Mouse (Mus musculus) 3T3-L1 (cell line): ENCODE measurements around the gene Exoc3.

Experiments
- DNase-seq: peaks from one replicate; pipeline ENCODE4 v3.0.0-alpha.2; 2015; ENCODE audit warnings: low read depth, low spot score

Gene Exoc3

GRCm38 (mm10) chr13:74208317-74208985, at the start of gene Exoc3:
Gene Exoc3, minus strand, starts transcription at chr13:74208732.
- DNase-seq = peak; percentile 90

- DNase-seq = peak; percentile 5
These were observed 38.0 kb upstream of the Exoc3 start for GRCm38 (mm10) chr13:74246494-74246893.

GRCm38 (mm10) chr13:74245899-74246231, 37.3 kb upstream of the Exoc3 start:
- DNase-seq = no peak

- peak; percentile 64 for DNase-seq
These were observed 36.8 kb upstream of the Exoc3 start for GRCm38 (mm10) chr13:74245214-74245898.

GRCm38 (mm10) chr13:74237574-74237973, 29.0 kb upstream of the Exoc3 start:
- no peak for DNase-seq

- no peak for DNase-seq
These were observed 12.1 kb upstream of the Exoc3 start for GRCm38 (mm10) chr13:74220659-74221058.

GRCm38 (mm10) chr13:74218441-74218840, 9.9 kb upstream of the Exoc3 start:
- DNase-seq = no peak

- no peak for DNase-seq
These were observed 434 bp upstream of the Exoc3 start for GRCm38 (mm10) chr13:74208986-74209345.

GRCm38 (mm10) chr13:74196451-74196850, 12.1 kb downstream of the Exoc3 start:
- no peak for DNase-seq

- DNase-seq = peak; percentile 64
These were observed 15.9 kb downstream of the Exoc3 start for GRCm38 (mm10) chr13:74192613-74193012.

GRCm38 (mm10) chr13:74183011-74183695, 25.4 kb downstream of the Exoc3 start:
- DNase-seq = peak; percentile 13

GRCm38 (mm10) chr13:74172036-74172435, 36.5 kb downstream of the Exoc3 start:
- no peak for DNase-seq

GRCm38 (mm10) chr13:74169446-74170164, 38.9 kb downstream of the Exoc3 start:
- peak; percentile 30 for DNase-seq

GRCm38 (mm10) chr13:74167492-74167891, 41.0 kb downstream of the Exoc3 start:
- DNase-seq = peak; percentile 73

- DNase-seq = no peak
These were observed 41.5 kb downstream of the Exoc3 start for GRCm38 (mm10) chr13:74167057-74167413.

- no peak for DNase-seq
These were observed 42.0 kb downstream of the Exoc3 start for GRCm38 (mm10) chr13:74166348-74167056.

- DNase-seq = no peak
These were observed 61.2 kb downstream of the Exoc3 start for GRCm38 (mm10) chr13:74147327-74147726.

GRCm38 (mm10) chr13:74145983-74146622, 62.4 kb downstream of the Exoc3 start:
- no peak for DNase-seq

- DNase-seq = no peak
These were observed 64.2 kb downstream of the Exoc3 start for GRCm38 (mm10) chr13:74144120-74144884.

- DNase-seq = no peak
These were observed 65.2 kb downstream of the Exoc3 start for GRCm38 (mm10) chr13:74143282-74143681.
